Mouse (Mus musculus): ENCODE results near the gene Fhit. TPM values are rescaled to one million over a fixed set of nuclear protein-coding genes. Genes with fewer than 3 reads are reported as not detected.

The Fhit gene
- total RNA-seq, 1 experiment from 2014 or later: 3.8 TPM

DNA sequence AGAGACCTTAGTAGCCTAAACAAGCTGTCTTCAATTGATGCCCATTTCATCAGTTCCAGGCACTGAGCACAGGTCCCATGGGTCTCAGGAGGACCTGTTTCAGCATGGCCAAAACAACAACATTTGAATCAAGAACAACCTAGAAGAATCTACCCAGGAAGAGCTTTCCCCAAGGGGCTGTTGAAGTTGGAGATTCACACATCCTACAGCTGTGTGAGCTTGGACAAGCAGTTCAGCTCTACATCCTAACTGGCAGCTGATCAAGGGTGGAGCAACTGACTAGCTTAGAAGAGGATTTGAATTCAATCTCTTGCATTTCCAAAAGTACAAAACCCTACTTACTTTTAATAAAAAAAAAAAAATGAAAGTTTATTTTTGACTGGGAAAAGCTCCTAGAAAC, 514.0 kb downstream of the Fhit start:
- no peak for ATAC-seq (replicated peaks in 1 of 2; ENCODE audit: insufficient read depth in 1 of 2, low FRiP score in 2 of 2, low TSS enrichment in 1 of 2, low read depth in 1 of 2, poor library complexity in 2 of 2, severe bottlenecking in 2 of 2)

DNA sequence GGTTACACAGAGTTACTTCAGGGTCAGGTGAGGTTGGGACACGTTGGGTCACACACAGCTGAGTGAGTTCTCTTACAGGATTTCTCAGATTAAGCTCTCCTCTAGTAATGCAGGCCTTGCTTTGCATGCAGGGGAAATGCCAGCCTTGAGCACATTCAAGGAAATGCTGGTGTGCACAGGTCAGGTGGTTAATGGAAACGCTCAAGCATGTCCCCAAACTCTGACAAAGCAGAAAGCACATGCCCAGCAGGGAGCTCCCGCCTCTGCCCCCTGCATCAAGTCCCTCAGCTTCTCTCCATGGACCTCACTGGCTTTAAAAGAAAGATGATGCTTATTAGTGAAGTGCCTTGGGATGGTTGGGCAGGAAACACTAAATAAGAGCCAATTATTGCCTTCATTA, 530.1 kb downstream of the Fhit start:
- ATAC-seq (replicated peaks in 1 of 2; ENCODE audit: insufficient read depth in 1 of 2, low FRiP score in 2 of 2, low TSS enrichment in 1 of 2, low read depth in 1 of 2, poor library complexity in 2 of 2, severe bottlenecking in 2 of 2): no peak

DNA sequence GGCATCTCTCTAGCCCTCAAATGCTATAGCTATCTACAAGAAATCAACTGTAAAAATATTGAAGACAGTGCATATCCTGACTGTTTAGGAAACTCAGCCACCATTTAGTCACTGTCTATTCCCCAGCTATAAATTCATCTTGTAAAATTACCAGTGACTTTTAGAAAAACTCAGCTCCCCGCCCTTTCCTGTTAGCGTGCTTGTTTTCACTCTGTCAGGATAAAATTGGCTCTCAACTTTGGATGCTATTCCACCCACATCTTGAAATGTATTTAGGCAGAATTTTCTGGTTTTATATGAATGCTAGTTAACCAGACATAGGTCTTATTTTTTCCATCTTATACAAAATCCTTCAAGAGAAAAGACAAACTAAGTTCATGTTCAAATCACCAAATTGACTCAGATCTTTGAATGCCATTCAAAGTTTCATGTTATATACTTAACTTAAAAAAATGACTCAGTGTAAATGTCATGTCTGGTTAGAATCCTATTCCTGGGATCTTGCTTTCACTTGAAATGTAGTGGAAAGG, 530.9 kb downstream of the Fhit start:
- no peak for ATAC-seq (replicated peaks in 1 of 2; ENCODE audit: insufficient read depth in 1 of 2, low FRiP score in 2 of 2, low TSS enrichment in 1 of 2, low read depth in 1 of 2, poor library complexity in 2 of 2, severe bottlenecking in 2 of 2)

DNA sequence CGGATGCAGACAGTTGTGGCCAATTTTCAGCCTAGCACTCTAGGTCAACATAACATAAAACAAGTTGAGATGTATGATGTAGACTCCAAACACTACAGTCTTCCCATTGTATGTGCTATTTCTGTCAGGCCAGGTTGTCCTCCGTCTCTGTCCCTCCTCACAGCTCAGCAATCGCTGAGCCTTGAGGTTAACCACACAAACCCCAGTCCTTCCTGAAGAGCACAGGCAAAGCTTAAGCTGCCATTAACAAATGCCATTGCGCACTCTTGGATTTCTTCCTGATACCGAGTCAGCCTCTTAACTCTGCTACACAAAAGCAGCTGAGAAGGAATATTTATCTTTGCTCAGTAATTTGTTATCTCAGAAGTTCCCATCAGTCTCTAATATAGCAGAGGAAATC, 568.4 kb downstream of the Fhit start:
- ATAC-seq (replicated peaks in 1 of 2; ENCODE audit: insufficient read depth in 1 of 2, low FRiP score in 2 of 2, low TSS enrichment in 1 of 2, low read depth in 1 of 2, poor library complexity in 2 of 2, severe bottlenecking in 2 of 2): peak; percentile 87 to 98

DNA sequence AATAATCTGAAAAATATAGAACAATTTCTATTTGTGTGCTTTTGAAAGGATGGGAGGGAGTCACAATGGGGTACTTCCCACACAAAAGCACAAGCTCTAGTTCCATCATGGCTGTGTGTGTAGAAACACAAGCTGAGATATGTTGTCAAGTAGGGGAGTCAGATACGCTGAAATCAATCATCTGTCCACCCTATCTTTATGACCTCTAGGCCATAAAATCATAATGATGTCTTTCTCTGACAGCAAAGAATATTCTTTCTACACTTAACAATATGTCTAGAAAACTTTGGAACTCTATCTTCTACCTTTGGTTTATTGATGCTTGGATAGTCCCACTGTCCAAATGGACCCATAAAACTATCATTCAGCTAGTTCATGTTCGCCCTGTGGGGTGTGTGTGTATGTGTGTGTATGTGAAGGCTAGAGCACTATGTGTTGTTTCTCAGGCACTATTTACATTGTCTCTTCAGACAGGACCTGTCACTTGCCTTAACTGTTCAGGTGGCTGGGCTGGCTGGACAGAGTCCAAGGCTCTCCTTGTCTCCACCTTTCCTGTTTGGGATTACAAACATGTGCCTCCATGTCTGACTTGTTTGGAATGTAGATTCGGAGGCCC, 592.8 kb downstream of the Fhit start:
- ATAC-seq (replicated peaks in 1 of 2; ENCODE audit: insufficient read depth in 1 of 2, low FRiP score in 2 of 2, low TSS enrichment in 1 of 2, low read depth in 1 of 2, poor library complexity in 2 of 2, severe bottlenecking in 2 of 2): no peak

DNA sequence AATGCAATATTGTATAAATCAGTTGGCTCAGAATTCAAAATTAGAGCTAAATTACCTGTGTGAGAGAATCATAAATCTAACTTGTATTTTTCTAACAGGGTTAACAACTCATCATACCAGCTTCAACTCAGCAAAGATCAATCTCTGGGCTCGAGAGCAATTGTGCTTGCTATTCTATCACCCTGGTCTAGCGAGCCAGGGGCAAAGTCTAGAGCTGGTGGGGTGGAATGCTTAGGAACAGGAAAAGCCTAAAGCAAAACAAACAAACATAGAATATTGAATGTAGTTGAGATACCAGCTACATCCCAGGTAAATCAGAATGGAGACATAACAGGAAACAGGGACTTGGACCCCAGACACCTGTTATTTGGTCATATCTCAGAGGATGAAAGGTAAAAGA, 594.1 kb downstream of the Fhit start:
- no peak for ATAC-seq (replicated peaks in 1 of 2; ENCODE audit: insufficient read depth in 1 of 2, low FRiP score in 2 of 2, low TSS enrichment in 1 of 2, low read depth in 1 of 2, poor library complexity in 2 of 2, severe bottlenecking in 2 of 2)

DNA sequence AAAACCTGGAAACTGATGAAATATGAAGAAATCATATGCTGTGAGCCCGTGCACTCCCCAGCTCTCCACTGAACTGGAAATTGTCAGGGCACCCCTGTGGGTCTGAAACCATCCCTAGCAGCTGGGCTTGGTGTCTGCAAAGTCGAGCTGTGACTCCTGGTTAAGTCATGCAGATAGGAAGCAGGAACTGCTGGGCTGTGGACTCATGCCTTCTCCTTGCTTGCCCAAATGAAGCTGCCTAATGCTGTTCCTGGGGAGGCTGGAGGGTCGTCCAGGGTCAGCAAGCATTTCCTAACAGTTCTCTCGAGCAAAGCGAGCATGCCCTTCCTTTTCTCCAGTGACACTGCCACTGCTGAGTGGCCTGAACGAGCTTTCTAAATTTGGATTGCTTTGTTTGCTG, 607.1 kb downstream of the Fhit start:
- no peak for ATAC-seq (replicated peaks in 1 of 2; ENCODE audit: insufficient read depth in 1 of 2, low FRiP score in 2 of 2, low TSS enrichment in 1 of 2, low read depth in 1 of 2, poor library complexity in 2 of 2, severe bottlenecking in 2 of 2)

DNA sequence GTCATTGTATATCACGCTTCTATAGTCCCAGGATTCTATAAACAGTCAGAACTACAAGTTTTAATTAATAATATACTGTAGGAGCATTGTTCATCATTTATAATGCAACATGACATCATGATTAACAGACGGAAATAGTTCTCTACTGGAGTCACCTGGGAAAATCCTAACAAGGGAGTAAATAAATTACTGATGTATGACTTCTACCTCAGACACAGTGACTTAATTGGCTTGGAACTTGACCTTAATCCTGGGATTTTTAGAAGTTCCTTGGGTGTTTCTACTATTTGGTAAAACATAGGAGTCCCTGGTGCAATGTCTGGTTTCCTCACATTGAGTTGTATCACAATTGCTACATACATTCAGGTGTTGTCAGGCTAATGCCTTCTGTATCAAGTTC, 613.2 kb downstream of the Fhit start:
- no peak for ATAC-seq (replicated peaks in 1 of 2; ENCODE audit: insufficient read depth in 1 of 2, low FRiP score in 2 of 2, low TSS enrichment in 1 of 2, low read depth in 1 of 2, poor library complexity in 2 of 2, severe bottlenecking in 2 of 2)

DNA sequence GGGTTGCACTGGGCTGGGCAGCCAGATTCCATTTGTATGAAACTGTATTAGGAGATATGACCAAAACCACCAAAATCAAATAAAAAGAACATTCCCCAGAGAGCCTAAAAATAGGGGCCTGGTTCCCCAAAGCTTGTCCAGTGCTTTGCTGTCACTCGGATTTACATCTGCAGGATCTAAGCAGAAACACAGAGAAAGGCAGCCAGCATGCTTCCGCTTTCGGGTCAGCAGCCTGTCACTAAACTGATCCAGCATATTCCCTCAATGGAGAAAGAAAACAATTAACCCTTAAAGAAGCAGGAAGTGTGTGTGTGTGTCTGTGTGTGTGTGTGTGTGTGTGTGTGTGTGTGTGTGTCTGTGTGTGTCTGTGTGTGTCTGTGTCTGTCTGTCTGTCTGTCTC, 615.9 kb downstream of the Fhit start:
- 0 out of 4 replicates have a peak, but pooled peaks of 1 of the 2 experiments have one; percentile 49 for ATAC-seq (replicated peaks in 1 of 2; ENCODE audit: insufficient read depth in 1 of 2, low FRiP score in 2 of 2, low TSS enrichment in 1 of 2, low read depth in 1 of 2, poor library complexity in 2 of 2, severe bottlenecking in 2 of 2)

DNA sequence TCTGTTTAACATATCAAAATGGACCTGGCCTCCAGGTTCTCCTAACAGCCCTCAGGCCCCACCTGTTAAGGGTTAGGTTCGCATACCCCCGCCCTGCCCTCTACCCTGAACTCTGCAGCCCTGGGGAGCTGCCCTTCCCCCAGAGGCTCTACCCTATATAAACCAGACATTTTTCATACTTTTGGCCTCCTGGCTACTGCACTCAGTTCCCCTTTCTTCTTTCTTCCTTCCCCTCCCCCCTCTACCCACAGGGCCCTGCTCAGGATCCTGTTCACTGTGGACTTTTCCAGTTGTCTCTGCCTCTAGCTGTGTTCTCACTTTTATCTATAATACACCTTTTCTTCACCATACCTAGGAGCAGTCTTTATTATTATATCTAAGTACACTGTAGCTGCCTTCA, 627.0 kb downstream of the Fhit start:
- peak; percentile 96 to 99 for ATAC-seq (replicated peaks in 1 of 2; ENCODE audit: insufficient read depth in 1 of 2, low FRiP score in 2 of 2, low TSS enrichment in 1 of 2, low read depth in 1 of 2, poor library complexity in 2 of 2, severe bottlenecking in 2 of 2)

DNA sequence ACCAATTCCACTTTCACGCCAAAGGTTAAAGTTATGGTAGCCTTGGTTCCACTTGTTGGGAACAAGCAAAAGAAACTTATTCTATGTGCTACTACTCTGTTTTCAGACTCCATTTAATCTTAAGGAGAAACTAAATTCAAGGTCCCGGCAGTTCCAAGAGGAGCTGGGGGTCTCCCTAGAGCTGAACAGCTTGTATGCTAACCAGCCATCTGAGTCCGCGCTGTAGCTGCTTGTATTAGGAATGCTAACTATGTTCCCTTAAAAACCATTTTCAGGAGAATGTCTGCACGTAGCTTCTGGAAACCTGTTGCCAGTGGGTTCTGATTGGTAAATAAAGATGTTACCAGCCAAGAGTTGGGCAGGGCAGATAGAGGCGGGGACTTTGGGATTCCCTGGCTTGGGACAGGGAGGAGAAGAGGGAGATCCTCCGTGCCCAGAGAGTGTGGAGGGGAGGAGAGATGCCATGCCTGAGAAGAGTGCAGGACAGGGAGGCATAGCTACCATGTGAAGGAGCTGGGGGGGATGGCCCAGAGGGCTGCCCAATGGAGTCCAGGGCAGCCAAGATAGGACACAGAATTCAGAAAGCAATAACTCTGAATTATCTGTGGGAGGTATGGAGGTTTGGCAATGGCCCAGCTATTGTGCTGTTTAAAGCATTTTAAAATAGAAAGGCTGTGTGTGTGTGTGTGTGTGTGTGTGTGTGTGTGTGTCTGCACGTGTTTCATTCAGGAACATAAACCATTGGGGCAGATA, 629.9 kb downstream of the Fhit start:
- no peak for ATAC-seq (replicated peaks in 1 of 2; ENCODE audit: insufficient read depth in 1 of 2, low FRiP score in 2 of 2, low TSS enrichment in 1 of 2, low read depth in 1 of 2, poor library complexity in 2 of 2, severe bottlenecking in 2 of 2)

DNA sequence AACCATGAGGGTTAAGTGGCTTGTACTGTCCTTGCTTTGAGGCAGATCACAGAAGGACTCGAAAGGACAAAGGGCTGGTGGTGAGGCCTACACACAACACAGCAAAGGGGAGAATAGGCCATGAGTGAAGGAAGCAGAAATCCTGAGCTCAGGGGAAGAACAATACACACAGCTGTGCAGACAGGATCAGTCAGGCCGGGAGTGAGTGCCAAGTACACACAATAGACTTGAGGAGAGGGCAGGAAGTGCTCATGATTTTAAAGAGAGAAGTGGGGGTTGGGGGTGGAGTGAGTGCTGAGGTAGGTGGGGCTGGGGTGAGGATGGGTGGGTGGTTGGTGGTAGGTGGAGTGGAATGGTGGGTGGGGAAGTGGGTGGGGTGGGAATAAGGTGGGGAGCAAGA, 635.0 kb downstream of the Fhit start:
- ATAC-seq (replicated peaks in 1 of 2; ENCODE audit: insufficient read depth in 1 of 2, low FRiP score in 2 of 2, low TSS enrichment in 1 of 2, low read depth in 1 of 2, poor library complexity in 2 of 2, severe bottlenecking in 2 of 2): no peak; a peak in 1 of 4 replicates

DNA sequence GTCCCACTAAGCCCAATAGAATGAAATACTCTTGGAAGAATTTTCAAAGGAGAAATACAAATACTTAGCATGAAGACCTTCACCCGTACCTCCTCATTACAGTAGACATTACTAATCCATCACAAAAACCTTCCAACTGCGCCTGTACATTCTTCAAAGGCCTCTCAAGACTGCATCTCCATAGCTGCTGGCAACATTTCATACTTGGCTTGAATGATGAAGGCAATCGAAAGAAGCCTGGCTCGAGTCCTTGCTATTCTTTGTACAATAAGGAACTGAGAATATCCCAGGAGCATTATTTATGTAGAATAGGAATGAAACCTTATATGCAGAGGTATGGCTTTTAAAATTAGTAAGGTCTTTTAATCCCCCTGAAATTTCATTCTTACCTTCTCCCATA, 636.0 kb downstream of the Fhit start:
- no peak for ATAC-seq (replicated peaks in 1 of 2; ENCODE audit: insufficient read depth in 1 of 2, low FRiP score in 2 of 2, low TSS enrichment in 1 of 2, low read depth in 1 of 2, poor library complexity in 2 of 2, severe bottlenecking in 2 of 2)

DNA sequence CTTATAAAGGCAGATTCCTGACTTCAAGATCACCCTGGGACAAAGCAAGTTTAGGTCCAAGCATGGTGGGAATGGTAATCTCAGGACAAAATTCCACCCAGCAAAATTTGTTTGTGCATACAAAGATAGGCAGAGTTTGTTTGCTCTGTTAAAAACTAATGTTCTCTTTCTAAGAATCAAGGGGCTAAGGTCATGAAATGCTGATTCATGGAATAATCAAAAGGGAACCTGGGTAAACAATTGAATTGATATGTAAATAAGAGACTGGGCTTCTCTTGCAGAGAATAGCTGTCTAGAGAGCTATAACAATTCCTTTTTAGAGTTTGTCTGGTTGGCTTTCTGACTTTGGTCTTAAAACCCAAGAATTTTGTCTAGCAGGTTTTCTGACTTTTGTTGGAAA, 647.8 kb downstream of the Fhit start:
- no peak for ATAC-seq (replicated peaks in 1 of 2; ENCODE audit: insufficient read depth in 1 of 2, low FRiP score in 2 of 2, low TSS enrichment in 1 of 2, low read depth in 1 of 2, poor library complexity in 2 of 2, severe bottlenecking in 2 of 2)

DNA sequence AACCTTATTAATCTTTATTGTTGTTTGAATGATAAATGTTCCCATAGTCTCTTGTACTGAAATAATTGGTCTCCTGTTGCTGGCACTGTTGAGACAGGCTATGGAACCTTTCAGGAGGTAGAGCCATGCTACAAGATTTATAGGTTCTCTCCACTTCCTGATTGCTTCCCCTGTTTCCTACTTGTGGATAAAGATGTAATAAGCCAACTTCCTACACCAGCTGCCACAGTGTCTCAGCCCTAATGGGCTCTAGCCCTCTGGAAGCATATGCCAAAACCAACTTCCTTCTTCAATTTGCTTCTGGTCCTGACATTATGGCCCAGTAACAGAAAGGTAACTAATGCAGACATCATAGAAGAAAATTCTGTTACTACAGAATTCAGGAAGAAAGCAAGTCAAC, 652.6 kb downstream of the Fhit start:
- ATAC-seq (replicated peaks in 1 of 2; ENCODE audit: insufficient read depth in 1 of 2, low FRiP score in 2 of 2, low TSS enrichment in 1 of 2, low read depth in 1 of 2, poor library complexity in 2 of 2, severe bottlenecking in 2 of 2): peak; percentile 73 to 75

DNA sequence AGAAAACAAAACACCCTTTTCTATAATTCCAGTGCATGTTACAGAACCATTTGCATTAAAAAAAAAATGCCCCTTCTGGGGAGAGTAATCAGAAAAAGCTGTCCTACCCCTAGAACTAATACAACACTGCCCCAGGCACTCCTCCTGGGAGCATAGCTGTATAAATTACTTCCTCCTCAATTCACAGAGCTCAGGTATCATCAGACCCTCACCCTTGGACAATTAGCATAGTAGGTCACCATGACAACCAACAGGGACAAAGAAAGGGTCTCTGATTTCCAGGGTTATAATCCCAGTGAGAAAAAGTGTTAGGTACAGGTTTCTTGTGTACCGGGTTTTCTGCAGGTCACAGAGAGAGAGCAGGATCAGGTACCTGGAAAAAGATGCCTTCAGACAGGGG, 654.3 kb downstream of the Fhit start:
- no peak for ATAC-seq (replicated peaks in 1 of 2; ENCODE audit: insufficient read depth in 1 of 2, low FRiP score in 2 of 2, low TSS enrichment in 1 of 2, low read depth in 1 of 2, poor library complexity in 2 of 2, severe bottlenecking in 2 of 2)

DNA sequence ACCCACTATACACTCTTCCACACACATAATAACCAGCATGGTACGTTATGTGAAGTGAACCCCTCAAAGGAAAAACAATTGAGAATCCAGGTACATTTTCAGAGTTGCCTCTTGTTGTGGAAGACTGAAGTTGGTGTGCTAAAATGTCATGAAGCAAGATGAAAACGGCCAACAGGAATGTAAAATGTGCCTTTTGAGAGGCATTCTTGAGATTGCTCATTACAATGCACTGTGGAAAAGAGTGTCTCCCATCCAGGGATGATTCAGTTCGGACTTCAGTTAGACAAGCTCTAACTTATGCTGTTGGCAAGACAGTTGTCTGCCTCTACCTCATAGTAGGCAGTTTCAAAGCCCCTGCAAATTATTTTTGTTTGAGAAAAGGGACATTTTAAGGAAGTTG, 676.0 kb downstream of the Fhit start:
- no peak for ATAC-seq (replicated peaks in 1 of 2; ENCODE audit: insufficient read depth in 1 of 2, low FRiP score in 2 of 2, low TSS enrichment in 1 of 2, low read depth in 1 of 2, poor library complexity in 2 of 2, severe bottlenecking in 2 of 2)

DNA sequence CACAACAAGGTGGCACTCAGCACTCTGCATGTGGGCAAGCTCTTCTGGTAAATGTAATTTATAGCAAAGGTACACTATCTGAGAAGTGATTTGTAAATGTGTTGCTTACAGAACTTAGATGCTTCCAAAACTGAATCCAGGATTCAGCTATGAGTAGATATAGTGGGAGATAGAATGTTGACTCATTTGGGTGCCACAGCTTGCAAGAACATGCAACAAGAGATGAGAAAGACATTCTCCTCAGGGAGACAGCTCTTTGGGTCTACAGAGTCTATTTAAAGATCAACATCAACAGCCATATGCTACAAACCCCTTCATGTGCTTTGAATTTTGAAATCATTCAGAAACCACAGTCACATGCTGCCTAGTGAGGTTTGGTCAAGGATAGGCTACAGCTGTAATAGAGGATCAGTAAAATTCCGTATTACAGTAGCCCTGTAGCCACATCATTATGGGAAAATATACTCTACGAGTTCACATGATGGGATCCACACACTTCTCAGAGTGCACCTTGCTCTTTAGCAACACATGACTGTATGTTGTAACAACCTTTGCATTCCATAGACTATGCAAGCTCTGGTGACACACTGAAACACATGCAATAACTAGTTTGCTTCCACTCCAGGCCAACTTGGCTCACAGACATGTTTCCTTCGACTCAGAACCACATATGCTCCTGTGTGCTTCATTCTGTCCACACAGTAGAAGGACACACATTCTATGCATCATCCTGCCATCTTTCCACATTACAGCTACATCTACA, 678.8 kb downstream of the Fhit start:
- ATAC-seq (replicated peaks in 1 of 2; ENCODE audit: insufficient read depth in 1 of 2, low FRiP score in 2 of 2, low TSS enrichment in 1 of 2, low read depth in 1 of 2, poor library complexity in 2 of 2, severe bottlenecking in 2 of 2): no peak
